Mouse (Mus musculus) CH12.LX (cell line): ENCODE data around the gene 1700022I11Rik. TPM values are rescaled to one million over a fixed set of nuclear protein-coding genes. Genes with fewer than 3 reads are reported as not detected.
A peak's percentile ranks its signal among the peaks of the same experiment; 100 is the strongest.

Experiments
- DNase-seq: peaks from one replicate; pipeline ENCODE4 v3.0.0-alpha.2; 2013; ENCODE audit errors: extremely low read depth
- H3K27ac ChIP-seq: 2 replicates; pipeline ENCODE4 v1.5.1; 2012; ENCODE audit warnings: low read depth, mild to moderate bottlenecking, control low read depth, moderate library complexity; ENCODE audit not compliant: insufficient read depth
- H3K27me3 ChIP-seq: replicated peaks from 2 replicates; pipeline ENCODE3; 2012; ENCODE audit warnings: inconsistent platforms
- H3K36me3 ChIP-seq, 2 experiments: replicated peaks in 1 of 2; 2 replicates each; pipeline versions ENCODE3 to v1.6.1; 2012; ENCODE audit warnings: inconsistent platforms in 1 of 2, low read length in 1 of 2, mild to moderate bottlenecking in 1 of 2, mixed read lengths in 1 of 2, moderate library complexity in 1 of 2; ENCODE audit not compliant: control insufficient read depth in 1 of 2, insufficient read depth in 1 of 2
- H3K4me1 ChIP-seq, 2 experiments: 2 replicates each; pipeline ENCODE4 v1.6.1; 2012; ENCODE audit warnings: inconsistent platforms in 1 of 2, moderate library complexity in 1 of 2; ENCODE audit not compliant: insufficient read depth in 2 of 2, control insufficient read depth in 1 of 2
- H3K4me2 ChIP-seq: 2 replicates; pipeline ENCODE4 v1.6.1; 2012; ENCODE audit warnings: low read depth, mild to moderate bottlenecking, control low read depth; ENCODE audit not compliant: poor library complexity, insufficient read depth, severe bottlenecking
- H3K4me3 ChIP-seq, 3 experiments: fragments of 150-350 bp in 1 of 3; sonication (generic) in 1 of 3; replicated peaks in 1 of 3; 2 replicates each; pipeline versions ENCODE3 to v1.5.1; 2011 to 2012; ENCODE audit warnings: low read depth in 2 of 3, low read length in 2 of 3, mild to moderate bottlenecking in 2 of 3, moderate library complexity in 2 of 3, control low read depth in 1 of 3, improper control_type of control experiment in 1 of 3, inconsistent platforms in 1 of 3, mixed read lengths in 1 of 3; ENCODE audit not compliant: poor library complexity in 1 of 3
- H3K79me2 ChIP-seq: replicated peaks from 2 replicates; pipeline ENCODE4 v1.6.1; 2012; ENCODE audit warnings: mild to moderate bottlenecking, moderate library complexity; ENCODE audit not compliant: control insufficient read depth, poor library complexity, insufficient read depth, severe bottlenecking; ENCODE audit errors: extremely low read depth
- H3K9ac ChIP-seq: 2 replicates; pipeline ENCODE4 v1.6.1; 2012; ENCODE audit warnings: low read depth, mild to moderate bottlenecking, control low read depth, moderate library complexity; ENCODE audit not compliant: insufficient read depth
- H3K9me3 ChIP-seq: replicated peaks from 2 replicates; pipeline ENCODE3; 2012; ENCODE audit warnings: low read length, inconsistent platforms, mixed read lengths
- CHD1 ChIP-seq: IDR thresholded peaks from 2 replicates; pipeline ENCODE4 v1.6.1; 2012; ENCODE audit warnings: low read depth, low read length, improper control_type of control experiment, inconsistent platforms
- CTCF ChIP-seq, 2 experiments: IDR thresholded peaks in 1 of 2; conservative IDR thresholded peaks in 1 of 2; 2 replicates each; pipeline ENCODE4 v1.5.1; 2011 to 2012; ENCODE audit warnings: low read depth in 2 of 2, low read length in 2 of 2, improper control_type of control experiment in 1 of 2, inconsistent platforms in 1 of 2, mild to moderate bottlenecking in 1 of 2, moderate library complexity in 1 of 2
- ELF1 ChIP-seq: IDR thresholded peaks from 2 replicates; pipeline ENCODE4 v1.6.1; 2014; ENCODE audit warnings: low read depth, mild to moderate bottlenecking, inconsistent platforms, low read length, improper control_type of control experiment
- HCFC1 ChIP-seq: IDR thresholded peaks from 2 replicates; pipeline ENCODE4 v1.6.1; 2012; ENCODE audit warnings: low read depth, mild to moderate bottlenecking, inconsistent platforms, low read length, improper control_type of control experiment
- JUN ChIP-seq: IDR thresholded peaks from 2 replicates; pipeline ENCODE4 v1.6.1; 2011; ENCODE audit warnings: low read depth, mild to moderate bottlenecking, low read length, improper control_type of control experiment, moderate library complexity; ENCODE audit not compliant: insufficient read depth
- JUND ChIP-seq: conservative IDR thresholded peaks from 2 replicates; pipeline ENCODE4 v1.6.1; 2011; ENCODE audit warnings: low read depth, low read length, improper control_type of control experiment
- MAFK ChIP-seq: IDR thresholded peaks from 2 replicates; pipeline ENCODE4 v1.6.1; 2011; ENCODE audit warnings: low read length, improper control_type of control experiment; ENCODE audit not compliant: insufficient replicate concordance
- MEF2A ChIP-seq: IDR thresholded peaks from 2 replicates; pipeline ENCODE4 v1.6.1; 2014; ENCODE audit warnings: low read depth, mild to moderate bottlenecking, inconsistent platforms, low read length, improper control_type of control experiment, borderline replicate concordance
- MYC ChIP-seq: IDR thresholded peaks from 2 replicates; pipeline ENCODE4 v1.6.1; 2011; ENCODE audit warnings: low read depth, mild to moderate bottlenecking, improper control_type of control experiment, low read length
- NELFE ChIP-seq: IDR thresholded peaks from 2 replicates; pipeline ENCODE4 v1.6.1; 2011; ENCODE audit warnings: low read depth, low read length, improper control_type of control experiment
- NRF1 ChIP-seq: IDR thresholded peaks from 2 replicates; pipeline ENCODE4 v1.6.1; 2014; ENCODE audit warnings: low read depth, mild to moderate bottlenecking, inconsistent platforms, low read length, improper control_type of control experiment, moderate library complexity
- PAX5 ChIP-seq: IDR thresholded peaks from 2 replicates; pipeline ENCODE4 v1.6.1; 2012; ENCODE audit warnings: low read length, inconsistent platforms, mixed read lengths
- RAD21 ChIP-seq: IDR thresholded peaks from 2 replicates; pipeline ENCODE4 v1.6.1; 2011; ENCODE audit warnings: low read depth, mild to moderate bottlenecking, low read length, improper control_type of control experiment, moderate library complexity
- SMC3 ChIP-seq: IDR thresholded peaks from 2 replicates; pipeline ENCODE4 v1.6.1; 2011; ENCODE audit warnings: low read depth, low read length, improper control_type of control experiment
- UBTF ChIP-seq: IDR thresholded peaks from 2 replicates; pipeline ENCODE4 v1.6.1; 2012; ENCODE audit warnings: low read depth, mild to moderate bottlenecking, inconsistent platforms, low read length, improper control_type of control experiment, moderate library complexity
- ZC3H11A ChIP-seq: IDR thresholded peaks from 2 replicates; pipeline ENCODE4 v1.6.1; 2012; ENCODE audit warnings: low read depth, mild to moderate bottlenecking, inconsistent platforms, low read length, improper control_type of control experiment
- ZKSCAN1 ChIP-seq: IDR thresholded peaks from 2 replicates; pipeline ENCODE4 v1.6.1; 2012; ENCODE audit warnings: low read depth, inconsistent platforms, low read length, improper control_type of control experiment, borderline replicate concordance
- ZMIZ1 ChIP-seq: IDR thresholded peaks from 2 replicates; pipeline ENCODE4 v1.6.1; 2012; ENCODE audit warnings: low read depth, mild to moderate bottlenecking, inconsistent platforms, low read length, improper control_type of control experiment
- ZNF384 ChIP-seq: IDR thresholded peaks from 2 replicates; pipeline ENCODE4 v1.6.1; 2012; ENCODE audit warnings: low read depth, low read length, improper control_type of control experiment, inconsistent platforms
- dilution Hi-C: fragments of 300-500 bp; cut with MboI; formaldehyde crosslinking; loops from 2 replicates; pipeline ENCODE4 v1.14.3; 2020; ENCODE audit warnings: low sequenced_read_pairs; ENCODE audit not compliant: extremely low pct_unique_long_range_greater_than_20kb, extremely low pct_ligation_motif_present
- in situ Hi-C: fragments of 300-500 bp; cut with MboI; formaldehyde crosslinking; loops from 3 replicates; pipeline ENCODE4 v1.14.3; 2019; ENCODE audit warnings: low sequenced_read_pairs, low pct_ligation_motif_present, low pct_unique_long_range_greater_than_20kb, mixed read lengths
- polyA plus RNA-seq: library from polyadenylated mRNA; unstranded; fragments of >175 nt; gene quantifications from 2 replicates; pipeline ENCODE4 v1.2.1, GENCODE M21; 2012; ENCODE audit warnings: low read depth; ENCODE audit not compliant: insufficient read length
- total RNA-seq, 2 experiments: library from RNA; depleted of rRNA; stranded (reverse); fragments of 300-350 nt in 1 of 2; fragments of >200 nt in 1 of 2; gene quantifications; 2 replicates each; pipeline ENCODE4 v1.2.3; 2012 to 2014

Gene 1700022I11Rik
- total and polyA plus RNA-seq, 3 experiments: 0.24 to 0.55 TPM; not detected in 1

DNA sequence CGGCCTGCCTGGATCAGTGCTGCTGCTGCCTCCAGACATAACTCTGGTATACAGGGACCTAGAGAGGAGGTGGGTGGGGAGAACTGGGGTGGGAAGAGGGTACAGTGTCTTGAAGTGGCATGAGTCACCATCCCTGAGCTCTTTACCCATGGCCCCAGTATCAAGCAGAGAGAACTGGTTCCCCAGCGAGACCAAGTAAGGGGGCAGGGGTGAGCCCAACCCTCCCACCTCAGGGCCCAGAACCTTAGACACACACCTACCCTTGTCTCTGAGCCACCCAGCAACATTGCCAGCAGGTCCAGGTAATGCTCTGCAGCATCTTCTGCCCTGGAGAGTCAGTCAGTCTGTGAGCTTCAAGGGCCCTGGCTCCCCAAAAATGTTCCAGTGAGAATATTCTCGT lies 35.5 kb downstream of the 1700022I11Rik start:
- no peak overlapping the region for H3K4me3 ChIP-seq
- 0 out of 2 replicates have a peak, but pooled peaks cover 2% of the 10 kb centered on the region for H3K79me2 ChIP-seq
- no peak for DNase-seq
- H3K36me3 ChIP-seq: peaks cover 28 to 65% of the 10 kb centered on the region in 2 experiments
- no peaks in the 10 kb centered on the region for H3K27me3 ChIP-seq
- dilution Hi-C loops (no loop called here), in situ Hi-C loops (loop anchor here (25.0 kb wide), 1 partner anchor 557 kb away; the partner anchor contains the start of genes Creb3 and Tln1)
- H3K9ac ChIP-seq: no peak overlapping the region
- no peaks in the 10 kb centered on the region for H3K9me3 ChIP-seq
- peaks cover 7 to 16% of the 10 kb centered on the region in 2 experiments; a peak in 3 of 4 replicates for H3K4me1 ChIP-seq
- no peak overlapping the region for H3K27ac ChIP-seq
- TF ChIP-seq CTCF (conservative IDR thresholded peaks at IDR 0.05 in 1 of 2, IDR thresholded peaks at IDR 0.05 in 1 of 2; ENCODE audit: low read depth in 2 of 2, low read length in 2 of 2): no peak
- TF ChIP-seq ELF1: no peak
- no peak for TF ChIP-seq ZKSCAN1
- TF ChIP-seq UBTF: no peak
- TF ChIP-seq ZC3H11A: no peak
- TF ChIP-seq NELFE: no peak
- TF ChIP-seq PAX5: no peak
- no peak for TF ChIP-seq MEF2A
- no peak for TF ChIP-seq RAD21
- no peak for TF ChIP-seq MYC
- TF ChIP-seq HCFC1: no peak
- TF ChIP-seq JUND: no peak
- no peak for TF ChIP-seq JUN
- TF ChIP-seq ZMIZ1: no peak
- TF ChIP-seq MAFK: no peak
- H3K4me2 ChIP-seq: no peak overlapping the region

GRCm38 (mm10) chr4:43005765-43006164 lies 36.4 kb downstream of the 1700022I11Rik start:
- no peak overlapping the region for H3K4me2 ChIP-seq
- peaks cover 7 to 14% of the 10 kb centered on the region in 2 experiments; a peak in 3 of 4 replicates for H3K4me1 ChIP-seq
- DNase-seq: peak; percentile 78
- in situ Hi-C loops (loop anchor here (25.0 kb wide), 1 partner anchor 557 kb away; the partner anchor contains the start of genes Creb3 and Tln1), dilution Hi-C loops (no loop called here)
- H3K27me3 ChIP-seq: no peaks in the 10 kb centered on the region
- peak; percentile 73 to 99 for TF ChIP-seq CTCF (conservative IDR thresholded peaks at IDR 0.05 in 1 of 2, IDR thresholded peaks at IDR 0.05 in 1 of 2; ENCODE audit: low read depth in 2 of 2, low read length in 2 of 2)
- peak; percentile 29; the same call in 1 of the 2 replicates for TF ChIP-seq HCFC1
- TF ChIP-seq SMC3: peak; percentile 33; the same call in 1 of the 2 replicates
- TF ChIP-seq NRF1: no peak
- peak; percentile 99 for TF ChIP-seq ZNF384
- TF ChIP-seq CHD1: no peak
- TF ChIP-seq RAD21: peak; percentile 59
- no peak for TF ChIP-seq NELFE
- peaks cover 28 to 65% of the 10 kb centered on the region in 2 experiments for H3K36me3 ChIP-seq
- no peak overlapping the region for H3K9ac ChIP-seq
- 0 out of 2 replicates have a peak, but pooled peaks cover 2% of the 10 kb centered on the region for H3K79me2 ChIP-seq
- no peak overlapping the region for H3K27ac ChIP-seq
- no peaks in the 10 kb centered on the region for H3K9me3 ChIP-seq
- no peak overlapping the region for H3K4me3 ChIP-seq
